Mouse (Mus musculus) retina, postnatal 1 day (tissue): ENCODE measurements at regions not wholly inside any gene's neighbourhood (a gene's known extent, or its start where the extent isn't known, plus 50 kb on each side); places are given as distances from the start of the nearest gene placed in this dataset.

Experiments
- DNase-seq: peaks from one replicate; pipeline ENCODE4 v3.0.0-alpha.2; 2012

DNA sequence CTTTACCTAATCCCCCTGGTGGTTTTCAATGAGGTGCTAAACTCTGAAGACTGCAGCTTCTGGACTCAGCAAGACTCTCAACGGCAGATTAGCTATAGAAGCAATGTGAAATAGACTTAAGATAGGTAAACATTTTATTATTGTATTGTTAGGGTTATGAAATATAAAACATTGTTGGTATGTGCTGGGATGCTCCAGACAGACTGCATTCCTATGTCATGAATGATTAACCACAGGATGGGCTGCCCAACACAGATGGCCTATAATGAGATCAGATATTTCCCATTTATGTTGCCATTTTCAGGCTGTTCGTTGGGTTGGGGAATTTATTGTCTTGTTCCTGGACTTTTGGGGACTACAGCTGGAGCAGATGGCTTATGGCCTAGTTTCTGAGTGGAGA, 1711.3 kb upstream of the Cdh20 start:
- DNase-seq: peak; percentile 16

DNA sequence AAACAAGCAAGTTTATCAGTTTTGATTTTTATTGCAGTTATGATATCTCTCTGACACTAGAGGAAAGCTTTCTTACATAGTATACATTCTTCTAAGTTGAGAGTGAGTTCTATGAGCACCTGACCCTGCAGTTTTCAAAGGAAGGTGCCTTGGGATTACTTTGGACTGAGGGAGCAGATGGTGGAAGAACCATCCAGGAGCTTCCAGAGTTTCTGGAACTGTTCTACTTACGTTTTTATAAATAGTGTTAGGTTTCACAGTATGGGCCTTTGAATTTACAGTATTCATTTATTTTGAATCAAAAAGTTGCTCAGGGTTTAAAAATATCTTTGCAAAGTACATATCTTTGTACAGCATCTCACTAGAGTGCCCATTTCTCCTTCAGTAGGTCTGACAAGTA, 1697.3 kb upstream of the Cdh20 start:
- DNase-seq: no peak

DNA sequence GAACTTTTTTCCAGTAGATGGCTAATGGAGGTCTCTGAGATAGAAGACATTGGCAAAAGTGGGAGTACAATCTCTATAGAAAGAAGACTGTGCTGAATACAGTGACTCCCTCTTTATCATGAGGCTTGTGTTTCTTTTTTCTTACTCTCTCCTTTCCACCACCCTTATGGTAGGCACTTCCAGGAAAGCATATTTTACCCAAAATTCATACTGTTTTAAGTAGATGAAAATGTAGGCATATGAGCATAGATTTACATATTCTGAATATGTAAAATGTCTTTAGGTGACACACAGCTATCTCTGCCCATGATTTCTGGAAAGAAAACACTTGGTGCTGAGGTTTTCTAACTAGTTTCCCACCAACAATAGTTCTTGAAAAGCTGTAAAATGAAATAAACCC, 1691.7 kb upstream of the Cdh20 start:
- DNase-seq: no peak

DNA sequence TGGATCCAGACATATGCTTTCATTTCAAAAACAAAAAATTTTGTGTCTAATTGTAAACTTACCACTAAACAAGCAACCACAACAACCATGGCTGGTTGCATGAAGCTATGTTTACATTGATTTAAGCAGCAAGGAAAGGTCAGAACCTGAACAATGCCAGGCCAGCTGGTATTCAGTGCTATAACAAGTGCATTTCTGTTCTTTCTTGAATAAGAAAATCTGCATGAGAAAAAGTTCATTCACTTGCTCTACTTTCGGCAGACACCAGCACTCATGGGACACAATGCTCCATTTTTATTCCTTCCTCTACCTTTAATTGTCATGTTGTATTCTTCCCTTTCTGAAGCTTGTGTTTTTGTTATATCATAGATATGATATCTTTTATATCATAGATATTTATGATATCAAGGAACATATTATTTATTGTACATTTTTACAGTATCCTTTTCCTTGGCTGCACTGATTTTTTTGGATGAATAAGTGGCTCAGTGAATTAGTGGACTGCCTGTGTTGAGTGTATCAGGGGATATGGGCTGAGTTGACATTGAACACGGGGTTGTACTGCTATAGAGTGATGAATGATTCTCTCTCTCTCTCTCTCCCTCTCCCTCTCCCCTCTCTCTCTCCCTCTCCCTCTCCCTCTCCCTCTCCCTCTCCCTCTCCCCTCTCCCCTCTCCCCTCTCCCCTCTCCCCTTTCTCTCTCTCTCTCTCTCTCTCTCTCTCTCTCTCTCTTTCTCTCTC, 1674.3 kb upstream of the Cdh20 start:
- DNase-seq: peak; percentile 0
